Mouse (Mus musculus) forebrain, embryonic 15.5 days (tissue): Measurements from ENCODE around the gene Fcgr3. TPM values are rescaled to one million over a fixed set of nuclear protein-coding genes. Genes with fewer than 3 reads are reported as not detected.
"Not testable (repeated sequence)": the region's sequence is repeated elsewhere in the genome, so short reads cannot be mapped to it uniquely, and the experiment has no call there.

Source experiments
- ATAC-seq: fragments of 200-750 bp; cut with Nextera tagmentation; replicated peaks from 2 replicates; pipeline ENCODE4 v1.8.0; 2017; ENCODE audit warnings: mild to moderate bottlenecking, moderate TSS enrichment, moderate library complexity
- H3K27ac ChIP-seq: fragments of 300-500 bp; sonication (generic); replicated peaks from 2 replicates; pipeline ENCODE4 v1.5.1; 2015; ENCODE audit warnings: mild to moderate bottlenecking, inconsistent platforms
- H3K27me3 ChIP-seq: fragments of 300-500 bp; sonication (generic); 2 replicates; pipeline ENCODE4 v1.6.1; 2015; ENCODE audit warnings: inconsistent platforms
- H3K36me3 ChIP-seq: fragments of 300-500 bp; sonication (generic); 2 replicates; pipeline ENCODE4 v1.6.1; 2015; ENCODE audit warnings: mild to moderate bottlenecking, inconsistent platforms
- H3K4me1 ChIP-seq: fragments of 300-500 bp; sonication (generic); 2 replicates; pipeline ENCODE4 v1.6.1; 2015; ENCODE audit warnings: inconsistent platforms
- H3K4me2 ChIP-seq: fragments of 300-500 bp; sonication (generic); replicated peaks from 2 replicates; pipeline ENCODE4 v1.6.1; 2015; ENCODE audit warnings: mild to moderate bottlenecking, inconsistent platforms
- H3K4me3 ChIP-seq: fragments of 300-500 bp; sonication (generic); 2 replicates; pipeline ENCODE4 v1.5.1; 2015; ENCODE audit warnings: mild to moderate bottlenecking, inconsistent platforms
- H3K9ac ChIP-seq: fragments of 300-500 bp; sonication (generic); replicated peaks from 2 replicates; pipeline ENCODE4 v1.6.1; 2015; ENCODE audit warnings: mild to moderate bottlenecking, inconsistent platforms
- H3K9me3 ChIP-seq: fragments of 300-500 bp; sonication (generic); 2 replicates; pipeline ENCODE4 v1.6.1; 2016; ENCODE audit warnings: inconsistent platforms
- WGBS: fragments of 180-500 bp; shearing (Covaris S2); methylation state at CpG from one replicate; pipeline ENCODE4 v1.1.7; 2015; ENCODE audit warnings: mixed read lengths; 5-methylcytosine and 5-hydroxymethylcytosine counted together
- polyA plus RNA-seq: library from polyadenylated mRNA; unstranded; fragments of >200 nt; fragmentation: Nextera tagmentation; extraction: Ambion mirVana; gene quantifications from 2 replicates; pipeline ENCODE4 v1.2.1, GENCODE M21; 2015

Fcgr3 gene
- polyA plus RNA-seq, 1 experiment from 2014 or later = 8.7 TPM

DNA sequence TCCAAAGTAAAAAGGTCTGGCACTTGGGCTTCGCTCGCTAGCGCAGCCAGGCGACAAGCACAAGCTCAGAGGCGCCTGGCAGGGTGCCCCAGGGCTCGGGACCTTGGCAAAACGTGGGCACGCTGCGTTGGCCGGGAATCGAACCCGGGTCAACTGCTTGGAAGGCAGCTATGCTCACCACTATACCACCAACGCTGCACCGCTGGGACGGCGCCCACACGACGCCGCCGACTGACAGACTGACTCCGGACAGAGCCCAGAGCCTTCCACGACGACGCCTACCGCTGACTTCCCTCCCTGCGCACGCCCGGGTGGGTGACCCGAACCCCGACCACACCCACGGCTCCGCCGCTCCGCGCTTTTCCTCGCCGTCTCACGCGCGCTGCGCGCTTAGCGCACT, 15.1 kb upstream of the Fcgr3 start:
- ATAC-seq = peak; percentile 24

DNA sequence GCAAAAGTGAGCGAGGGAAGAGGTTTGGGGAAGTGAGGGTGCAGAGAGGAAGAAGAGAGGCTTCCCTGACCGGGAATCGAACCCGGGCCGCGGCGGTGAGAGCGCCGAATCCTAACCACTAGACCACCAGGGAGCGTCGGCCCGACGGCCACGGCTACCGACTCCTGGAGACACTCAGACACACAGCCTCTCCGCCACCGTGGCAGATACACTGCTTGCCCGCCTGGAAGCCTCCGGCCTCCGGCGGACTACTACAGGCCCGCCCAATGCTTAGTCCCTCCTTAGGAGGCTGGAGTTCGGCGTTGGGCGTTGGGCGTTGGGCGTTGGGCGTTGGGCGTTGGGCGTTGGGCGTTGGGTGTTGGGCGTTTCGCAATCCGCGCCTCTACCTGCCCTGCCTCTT, 14.6 kb upstream of the Fcgr3 start:
- WGBS = 0% methylated on average over 1 of the region's 35 CpGs
- not testable (repeated sequence) for H3K4me1 ChIP-seq, H3K27me3 ChIP-seq, H3K27ac ChIP-seq, H3K9ac ChIP-seq, H3K4me3 ChIP-seq, H3K36me3 ChIP-seq, H3K9me3 ChIP-seq
- peak; percentile 47 for ATAC-seq
- H3K4me2 ChIP-seq = 0 out of 2 replicates have a peak overlapping the region, but pooled peaks have one; percentile 23

More for the DNA sequence above, 15.1 kb upstream of the Fcgr3 start:
- H3K36me3 ChIP-seq, H3K27me3 ChIP-seq, H3K4me1 ChIP-seq, H3K9ac ChIP-seq, H3K9me3 ChIP-seq, H3K4me3 ChIP-seq, H3K4me2 ChIP-seq, H3K27ac ChIP-seq: not testable (repeated sequence)
- no CpG with 5 or more reads among the region's 43 CpGs for WGBS

DNA sequence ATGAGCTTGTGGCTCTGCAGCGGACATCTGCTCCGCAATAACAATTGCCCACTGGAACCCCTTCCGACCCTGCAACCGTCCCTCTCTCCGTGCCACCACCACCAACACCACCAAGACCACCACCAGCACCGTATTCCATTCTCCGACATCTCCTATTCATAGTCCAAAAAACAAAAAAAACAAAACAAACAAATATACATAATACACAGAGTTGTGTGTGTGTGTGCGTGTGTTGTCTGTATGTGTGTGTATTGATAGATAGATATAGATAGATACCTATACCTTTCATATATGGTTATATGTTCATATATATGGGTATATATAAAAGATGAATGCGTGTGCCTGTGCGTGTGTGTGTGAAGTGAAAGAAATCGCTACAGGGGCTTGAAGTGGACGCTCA, 13.7 kb upstream of the Fcgr3 start:
- H3K9me3 ChIP-seq, H3K9ac ChIP-seq, H3K36me3 ChIP-seq, ATAC-seq, H3K27ac ChIP-seq, H3K4me1 ChIP-seq: not testable (repeated sequence)
- H3K4me2 ChIP-seq = peak overlapping the region; percentile 41
- WGBS = 18% methylated on average over 12 of the region's 12 CpGs
- peaks cover 17% of the 10 kb centered on the region for H3K27me3 ChIP-seq
- peak overlapping the region; percentile 27 for H3K4me3 ChIP-seq

DNA sequence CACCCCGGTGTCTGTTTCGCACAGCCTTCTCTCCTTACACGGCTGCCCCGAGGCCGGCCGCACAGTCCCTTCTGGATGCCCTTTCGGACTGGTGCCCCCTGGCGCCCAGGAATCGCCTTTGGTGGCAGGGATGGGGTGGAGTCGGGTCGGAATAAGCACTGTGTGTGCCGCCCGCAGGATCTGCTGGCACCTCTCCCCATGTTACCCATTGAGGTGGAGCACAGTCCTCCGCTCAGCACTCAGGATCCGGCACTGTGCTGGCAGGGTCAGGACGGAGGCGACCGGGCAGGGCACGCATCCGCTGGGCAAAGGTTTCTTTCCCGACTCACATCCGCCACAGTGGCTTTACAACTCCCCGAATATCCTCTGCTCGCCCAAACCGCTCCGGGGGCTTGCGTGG, 13.2 kb upstream of the Fcgr3 start:
- WGBS = 6% methylated on average over 20 of the region's 27 CpGs
- peak overlapping the region; percentile 27 for H3K4me3 ChIP-seq

DNA sequence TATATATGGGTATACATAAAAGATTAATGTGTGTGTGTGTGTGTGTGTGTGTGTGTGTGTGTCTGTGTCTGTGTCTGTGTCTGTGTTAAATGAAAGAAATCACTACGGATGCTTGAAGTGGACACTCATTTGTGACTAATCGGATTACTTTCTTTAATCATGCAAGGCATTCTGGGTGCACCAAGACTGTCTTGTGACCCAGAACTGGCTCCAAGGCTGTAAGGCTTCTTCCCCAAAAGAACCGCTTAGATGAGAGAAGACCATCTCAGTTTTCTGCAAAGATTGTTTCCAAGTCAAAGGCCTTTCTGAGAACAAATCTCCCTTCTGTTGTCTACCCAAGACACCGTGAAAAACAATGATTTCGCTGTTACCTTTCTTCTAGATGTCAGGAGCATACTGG, 12.5 kb upstream of the Fcgr3 start:
- H3K27me3 ChIP-seq = peaks cover 17% of the 10 kb centered on the region
- WGBS = 42% methylated on average over 5 of the region's 5 CpGs
- H3K4me1 ChIP-seq, H3K36me3 ChIP-seq, H3K9ac ChIP-seq, H3K4me2 ChIP-seq, ATAC-seq, H3K27ac ChIP-seq, H3K4me3 ChIP-seq, H3K9me3 ChIP-seq: not testable (repeated sequence)

More for the DNA sequence above, 13.2 kb upstream of the Fcgr3 start:
- H3K36me3 ChIP-seq, H3K27ac ChIP-seq, H3K9ac ChIP-seq, H3K4me1 ChIP-seq, H3K9me3 ChIP-seq: not testable (repeated sequence)
- H3K27me3 ChIP-seq = peaks cover 17% of the 10 kb centered on the region
- peak overlapping the region; percentile 41 for H3K4me2 ChIP-seq
- ATAC-seq = peak; percentile 36

DNA sequence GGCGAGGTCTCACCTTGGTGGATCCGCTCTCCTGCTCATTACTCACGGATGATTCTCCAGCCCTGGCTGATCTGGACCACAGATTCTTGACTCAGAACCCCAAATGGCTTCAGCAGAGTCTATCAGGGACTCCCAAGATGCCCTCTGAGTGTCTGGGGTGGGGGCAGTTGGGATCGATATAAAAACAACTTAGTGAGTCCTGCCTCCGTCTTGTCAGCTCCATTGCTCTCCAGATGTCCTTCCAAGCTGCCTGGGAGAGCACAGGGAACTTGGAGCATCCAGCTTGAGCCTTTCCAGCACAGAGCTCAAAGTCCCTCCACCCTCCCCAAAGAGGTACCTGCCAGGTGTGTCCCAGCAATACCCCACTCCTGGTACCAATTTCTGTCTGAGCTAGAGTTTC, 11.4 kb upstream of the Fcgr3 start:
- not testable (repeated sequence) for H3K27ac ChIP-seq, H3K36me3 ChIP-seq, ATAC-seq, H3K4me3 ChIP-seq, H3K9ac ChIP-seq, H3K9me3 ChIP-seq, H3K4me1 ChIP-seq, H3K4me2 ChIP-seq
- peaks cover 12% of the 10 kb centered on the region for H3K27me3 ChIP-seq
- WGBS = 72% methylated on average over 5 of the region's 5 CpGs

DNA sequence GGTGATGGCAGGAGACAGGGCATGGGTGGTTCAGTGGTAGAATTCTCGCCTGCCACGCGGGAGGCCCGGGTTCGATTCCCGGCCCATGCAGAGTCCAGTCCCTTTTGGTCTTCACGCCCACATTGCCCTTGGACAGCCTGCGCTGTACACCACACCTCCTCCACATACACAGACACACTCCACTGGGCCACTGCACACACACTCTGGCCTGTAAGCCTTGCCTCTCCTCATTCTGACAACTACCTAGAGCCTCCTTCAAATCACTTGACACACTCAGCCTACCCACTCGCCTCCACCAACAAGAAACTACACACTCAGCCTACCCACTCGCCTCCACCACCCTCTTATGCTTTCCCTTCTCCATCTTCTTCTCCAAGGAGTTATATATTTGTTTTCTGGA, 9.5 kb upstream of the Fcgr3 start:
- H3K36me3 ChIP-seq, H3K9me3 ChIP-seq, H3K4me2 ChIP-seq, H3K4me1 ChIP-seq, H3K9ac ChIP-seq, H3K4me3 ChIP-seq, ATAC-seq, H3K27ac ChIP-seq: not testable (repeated sequence)
- peaks cover 23% of the 10 kb centered on the region for H3K27me3 ChIP-seq
- 18% methylated on average over 8 of the region's 10 CpGs for WGBS

DNA sequence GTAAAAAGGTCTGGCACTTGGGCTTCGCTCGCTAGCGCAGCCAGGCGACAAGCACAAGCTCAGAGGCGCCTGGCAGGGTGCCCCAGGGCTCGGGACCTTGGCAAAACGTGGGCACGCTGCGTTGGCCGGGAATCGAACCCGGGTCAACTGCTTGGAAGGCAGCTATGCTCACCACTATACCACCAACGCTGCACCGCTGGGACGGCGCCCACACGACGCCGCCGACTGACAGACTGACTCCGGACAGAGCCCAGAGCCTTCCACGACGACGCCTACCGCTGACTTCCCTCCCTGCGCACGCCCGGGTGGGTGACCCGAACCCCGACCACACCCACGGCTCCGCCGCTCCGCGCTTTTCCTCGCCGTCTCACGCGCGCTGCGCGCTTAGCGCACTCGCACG, 7.5 kb upstream of the Fcgr3 start:
- not testable (repeated sequence) for H3K27ac ChIP-seq, H3K4me3 ChIP-seq, H3K4me2 ChIP-seq, H3K9ac ChIP-seq, H3K4me1 ChIP-seq, H3K9me3 ChIP-seq, H3K36me3 ChIP-seq
- peak; percentile 35 for ATAC-seq
- H3K27me3 ChIP-seq = peaks cover 25% of the 10 kb centered on the region
- WGBS = no CpG with 5 or more reads among the region's 45 CpGs

DNA sequence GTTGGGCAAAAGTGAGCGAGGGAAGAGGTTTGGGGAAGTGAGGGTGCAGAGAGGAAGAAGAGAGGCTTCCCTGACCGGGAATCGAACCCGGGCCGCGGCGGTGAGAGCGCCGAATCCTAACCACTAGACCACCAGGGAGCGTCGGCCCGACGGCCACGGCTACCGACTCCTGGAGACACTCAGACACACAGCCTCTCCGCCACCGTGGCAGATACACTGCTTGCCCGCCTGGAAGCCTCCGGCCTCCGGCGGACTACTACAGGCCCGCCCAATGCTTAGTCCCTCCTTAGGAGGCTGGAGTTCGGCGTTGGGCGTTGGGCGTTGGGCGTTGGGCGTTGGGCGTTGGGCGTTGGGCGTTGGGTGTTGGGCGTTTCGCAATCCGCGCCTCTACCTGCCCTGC, 7.0 kb upstream of the Fcgr3 start:
- not testable (repeated sequence) for H3K4me3 ChIP-seq, H3K27ac ChIP-seq, H3K9me3 ChIP-seq, H3K4me2 ChIP-seq, H3K4me1 ChIP-seq, H3K36me3 ChIP-seq, H3K9ac ChIP-seq
- peaks cover 23% of the 10 kb centered on the region for H3K27me3 ChIP-seq
- WGBS = no CpG with 5 or more reads among the region's 35 CpGs
- ATAC-seq = peak; percentile 59

DNA sequence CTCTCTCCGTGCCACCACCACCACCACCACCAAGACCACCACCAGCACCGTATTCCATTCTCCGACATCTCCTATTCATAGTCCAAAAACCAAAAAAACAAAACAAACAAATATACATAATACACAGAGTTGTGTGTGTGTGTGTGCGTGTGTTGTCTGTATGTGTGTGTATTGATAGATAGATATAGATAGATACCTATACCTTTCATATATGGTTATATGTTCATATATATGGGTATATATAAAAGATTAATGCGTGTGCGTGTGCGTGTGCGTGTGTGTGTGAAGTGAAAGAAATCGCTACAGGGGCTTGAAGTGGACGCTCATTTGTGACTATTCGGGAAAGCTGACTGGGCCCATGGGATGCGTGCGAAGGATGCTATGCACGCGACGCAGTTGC, 6.1 kb upstream of the Fcgr3 start:
- H3K4me2 ChIP-seq = not testable (repeated sequence)
- peak overlapping the region; percentile 12; the same call in 1 of the 2 replicates for H3K4me3 ChIP-seq
- 26% methylated on average over 16 of the region's 16 CpGs for WGBS

DNA sequence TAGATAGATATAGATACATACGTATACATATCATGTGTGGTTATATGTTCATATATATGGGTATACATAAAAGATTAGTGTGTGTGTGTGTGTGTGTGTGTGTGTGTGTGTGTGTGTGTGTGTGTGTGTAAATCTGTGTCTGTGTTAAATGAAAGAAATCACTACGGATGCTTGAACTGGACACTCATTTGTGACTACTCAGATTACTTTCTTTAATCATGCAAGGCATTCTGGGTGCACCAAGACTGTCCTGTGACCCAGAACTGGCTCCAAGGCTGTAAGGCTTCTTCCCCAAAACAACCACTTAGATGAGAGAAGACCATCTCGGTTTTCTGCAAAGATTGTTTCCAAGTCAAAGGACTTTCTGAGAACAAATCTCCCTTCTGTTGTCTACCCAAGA, 4.8 kb upstream of the Fcgr3 start:
- H3K9ac ChIP-seq, H3K4me1 ChIP-seq, H3K4me2 ChIP-seq, H3K4me3 ChIP-seq, H3K9me3 ChIP-seq, ATAC-seq, H3K36me3 ChIP-seq, H3K27ac ChIP-seq: not testable (repeated sequence)
- H3K27me3 ChIP-seq = peaks cover 35% of the 10 kb centered on the region
- WGBS = 67% methylated on average over 3 of the region's 3 CpGs

More for the DNA sequence above, 6.1 kb upstream of the Fcgr3 start:
- H3K9me3 ChIP-seq, H3K27ac ChIP-seq, ATAC-seq, H3K36me3 ChIP-seq, H3K9ac ChIP-seq, H3K4me1 ChIP-seq: not testable (repeated sequence)
- peaks cover 27% of the 10 kb centered on the region for H3K27me3 ChIP-seq

DNA sequence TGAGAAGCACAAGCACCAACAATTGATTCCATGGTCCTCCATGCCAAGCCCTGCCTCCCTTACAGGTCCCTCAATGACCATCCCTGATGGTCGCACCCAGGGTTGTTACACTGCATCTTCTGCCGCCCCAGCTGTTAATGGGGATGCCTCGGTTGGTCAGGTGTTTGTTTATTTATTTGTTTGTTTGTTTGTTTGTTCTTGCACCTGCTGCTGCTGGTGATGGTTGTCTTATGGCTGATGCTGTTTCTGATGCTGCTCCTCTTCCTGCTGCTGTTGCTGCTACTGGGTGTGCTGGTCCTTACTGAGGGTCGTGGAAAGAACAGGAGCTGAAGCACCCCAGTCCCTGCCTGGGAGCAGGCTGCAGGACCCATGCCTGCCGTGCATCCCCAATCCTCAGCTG, 3.2 kb upstream of the Fcgr3 start:
- H3K9me3 ChIP-seq, H3K4me2 ChIP-seq, H3K4me3 ChIP-seq, ATAC-seq, H3K9ac ChIP-seq, H3K27ac ChIP-seq, H3K36me3 ChIP-seq, H3K4me1 ChIP-seq: not testable (repeated sequence)
- peaks cover 39% of the 10 kb centered on the region for H3K27me3 ChIP-seq
- 63% methylated on average over 5 of the region's 5 CpGs for WGBS

DNA sequence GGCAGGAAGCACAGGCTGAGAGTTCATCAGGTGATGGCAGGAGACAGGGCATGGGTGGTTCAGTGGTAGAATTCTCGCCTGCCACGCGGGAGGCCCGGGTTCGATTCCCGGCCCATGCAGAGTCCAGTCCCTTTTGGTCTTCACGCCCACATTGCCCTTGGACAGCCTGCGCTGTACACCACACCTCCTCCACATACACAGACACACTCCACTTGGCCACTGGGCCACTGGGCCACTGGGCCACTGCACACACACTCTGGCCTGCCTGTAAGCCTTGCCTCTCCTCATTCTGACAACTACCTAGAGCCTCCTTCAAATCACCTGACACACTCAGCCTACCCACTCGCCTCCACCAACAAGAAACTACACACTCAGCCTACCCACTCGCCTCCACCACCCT, 1.8 kb upstream of the Fcgr3 start:
- not testable (repeated sequence) for H3K4me2 ChIP-seq, H3K36me3 ChIP-seq, H3K27ac ChIP-seq, H3K4me3 ChIP-seq, H3K9ac ChIP-seq, H3K9me3 ChIP-seq, H3K4me1 ChIP-seq
- peaks cover 41% of the 10 kb centered on the region for H3K27me3 ChIP-seq
- WGBS = 31% methylated on average over 4 of the region's 10 CpGs
- ATAC-seq = peak; percentile 26
